Mouse (Mus musculus) hindbrain, embryonic 16.5 days (tissue): ENCODE measurements around the gene Spdye4c. TPM values are rescaled to one million over a fixed set of nuclear protein-coding genes. Genes with fewer than 3 reads are reported as not detected.

Experiments used
- ATAC-seq: fragments of 200-750 bp; cut with Nextera tagmentation; 2 replicates; pipeline ENCODE4 v1.8.0; 2017; ENCODE audit warnings: moderate TSS enrichment, moderate library complexity
- H3K27ac ChIP-seq: fragments of 300-500 bp; sonication (generic); 2 replicates; pipeline ENCODE4 v1.5.1; 2014; ENCODE audit warnings: low read depth, mild to moderate bottlenecking, control low read depth, low read length, moderate library complexity
- H3K27me3 ChIP-seq: fragments of 300-500 bp; sonication (generic); replicated peaks from 2 replicates; pipeline ENCODE4 v1.6.1; 2014; ENCODE audit warnings: low read length; ENCODE audit not compliant: control insufficient read depth, insufficient read depth
- H3K36me3 ChIP-seq: fragments of 300-500 bp; sonication (generic); 2 replicates; pipeline ENCODE4 v1.6.1; 2014; ENCODE audit warnings: mild to moderate bottlenecking, low read length, moderate library complexity, mixed read lengths; ENCODE audit not compliant: control insufficient read depth, insufficient read depth
- H3K4me1 ChIP-seq: fragments of 300-500 bp; sonication (generic); 2 replicates; pipeline ENCODE4 v1.6.1; 2014; ENCODE audit warnings: low read depth, low read length; ENCODE audit not compliant: control insufficient read depth, insufficient read depth
- H3K4me2 ChIP-seq: fragments of 300-500 bp; sonication (generic); 2 replicates; pipeline ENCODE4 v1.6.1; 2014; ENCODE audit warnings: mild to moderate bottlenecking, low read length, control low read depth, moderate library complexity
- H3K4me3 ChIP-seq: fragments of 300-500 bp; sonication (generic); 2 replicates; pipeline ENCODE4 v1.5.1; 2014; ENCODE audit warnings: mild to moderate bottlenecking, low read length, control low read depth, moderate library complexity
- H3K9ac ChIP-seq: fragments of 300-500 bp; sonication (generic); 2 replicates; pipeline ENCODE4 v1.6.1; 2014; ENCODE audit warnings: low read depth, mild to moderate bottlenecking, control low read depth, low read length, moderate library complexity
- H3K9me3 ChIP-seq: fragments of 300-500 bp; sonication (generic); 2 replicates; pipeline ENCODE4 v1.6.1; 2014; ENCODE audit warnings: mild to moderate bottlenecking, low read length, moderate library complexity; ENCODE audit not compliant: control insufficient read depth
- WGBS: fragments of 180-500 bp; shearing (Covaris S2); extraction: QIAGEN DNeasy Blood & Tissue Kit; methylation state at CpG from one replicate; pipeline ENCODE4 v1.1.7; 2014; 5-methylcytosine and 5-hydroxymethylcytosine counted together
- polyA plus RNA-seq: library from polyadenylated mRNA; unstranded; fragments of >200 nt; fragmentation: Nextera tagmentation; extraction: Ambion mirVana; gene quantifications from 2 replicates; pipeline ENCODE4 v1.2.1, GENCODE M21; 2015

The Spdye4c gene
- polyA plus RNA-seq, 1 experiment from 2014 or later: not detected

GRCm38 (mm10) chr2:128620578-128620977, 29.6 kb downstream of the Spdye4c start:
- no peak for ATAC-seq

More at GRCm38 (mm10) chr2:128620578-128620977, 29.6 kb downstream of the Spdye4c start:
- Histone ChIP-seq H3K36me3 (peaks cover 58% of the 10 kb centered on the region), H3K4me3 (no peak overlapping the region), H3K27ac (no peak overlapping the region), H3K9me3 (no peaks in the 10 kb centered on the region), H3K27me3 (no peaks in the 10 kb centered on the region), H3K9ac (no peak overlapping the region), H3K4me1 (no peaks in the 10 kb centered on the region), H3K4me2 (no peak overlapping the region)
- 93% methylated on average over 1 of the region's 1 CpGs for WGBS

Other genes starting within 250 kb of the Spdye4c start
- 36.6 and 40.7 TPM in 2 replicates for gene Anapc1, start 96.2 kb downstream of the Spdye4c start, polyA plus RNA-seq
- 2.8 and 3.4 TPM in 2 replicates for gene Mertk, start 107.7 kb downstream of the Spdye4c start, polyA plus RNA-seq
- gene Tmem87b, start 226.9 kb downstream of the Spdye4c start, polyA plus RNA-seq: 35.1 and 35.9 TPM in 2 replicates